Mouse (Mus musculus): ENCODE data around the gene Dlg2.

The Dlg2 gene

DNA sequence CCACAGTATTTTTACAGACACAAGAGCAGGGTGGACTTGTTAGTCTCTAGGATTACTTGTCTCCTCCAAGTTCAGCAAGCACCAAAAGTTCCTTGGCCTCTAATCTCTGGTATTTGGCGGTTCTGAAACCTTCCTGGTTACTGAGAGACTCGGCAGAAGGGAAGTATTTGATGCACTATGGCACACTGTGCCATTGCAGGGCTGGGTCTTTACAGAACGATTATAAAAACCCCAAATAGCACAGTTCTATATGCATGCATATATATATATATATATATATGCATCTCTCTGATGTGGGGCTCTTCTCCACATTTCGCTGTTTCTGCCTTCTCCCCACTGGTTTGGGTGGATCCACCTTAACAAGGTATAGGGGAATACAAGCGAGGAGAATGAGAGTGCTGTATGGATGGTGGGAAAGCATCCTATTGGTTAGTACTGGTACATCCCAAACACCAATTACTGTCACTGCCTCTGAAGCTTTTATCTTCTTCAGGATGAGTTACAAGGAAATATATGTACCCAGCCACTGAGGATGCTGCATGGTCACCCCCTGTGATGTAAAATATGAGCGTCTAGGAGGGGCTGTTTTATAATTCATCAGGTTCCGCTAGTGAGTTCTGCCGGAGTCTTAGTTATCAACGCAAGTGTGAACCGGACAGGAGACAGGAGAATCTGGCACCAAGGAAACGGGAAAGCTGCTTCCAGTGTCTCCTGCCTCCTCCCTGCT lies 1758.2 kb downstream of the Dlg2 start:
- POLR2A ChIA-PET: no interaction called here

DNA sequence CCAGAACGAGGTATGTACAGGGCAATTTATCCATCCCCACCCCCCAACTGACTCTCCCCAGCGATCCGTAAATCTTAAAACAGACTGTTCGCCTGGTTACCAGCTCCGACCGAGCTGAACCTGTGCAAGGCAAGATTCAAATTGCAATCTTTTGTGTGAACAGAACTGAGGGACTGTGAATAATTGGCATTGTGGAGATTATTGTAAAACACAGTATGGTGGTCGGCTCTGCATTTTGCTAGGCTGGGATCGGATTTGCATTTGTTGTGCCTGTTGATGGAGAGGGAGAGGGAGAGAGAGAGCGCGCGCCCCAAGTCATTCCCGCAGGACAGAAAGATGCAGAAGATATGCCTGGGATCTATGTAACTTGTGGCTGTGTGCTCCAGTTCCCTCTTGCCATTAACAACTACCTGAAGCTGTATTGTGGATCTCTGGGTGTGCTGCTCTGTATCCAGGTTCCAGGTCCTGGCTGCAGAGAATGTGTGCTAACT lies 1759.1 kb downstream of the Dlg2 start:
- CTCF ChIA-PET: no interaction called here
- POLR2A ChIA-PET: no interaction called here

More for the DNA sequence above, 1758.2 kb downstream of the Dlg2 start:
- CTCF ChIA-PET: no interaction called here

- CTCF ChIA-PET: interaction anchor here in 1 of 4 experiments (0.6 kb wide), 1 partner anchor 58 kb away, joined by 3 read pairs; no protein-coding TSS in a partner anchor
- POLR2A ChIA-PET: no interaction called here
Observed at GRCm38 (mm10) chr7:92240908-92241307, 1764.4 kb downstream of the Dlg2 start.

GRCm38 (mm10) chr7:92247594-92247993 lies 1771.1 kb downstream of the Dlg2 start:
- CTCF ChIA-PET: no interaction called here
- POLR2A ChIA-PET: no interaction called here

- ChIA-PET POLR2A (no interaction called here), CTCF (no interaction called here)
Observed at GRCm38 (mm10) chr7:92248619-92249018, 1772.1 kb downstream of the Dlg2 start.

DNA sequence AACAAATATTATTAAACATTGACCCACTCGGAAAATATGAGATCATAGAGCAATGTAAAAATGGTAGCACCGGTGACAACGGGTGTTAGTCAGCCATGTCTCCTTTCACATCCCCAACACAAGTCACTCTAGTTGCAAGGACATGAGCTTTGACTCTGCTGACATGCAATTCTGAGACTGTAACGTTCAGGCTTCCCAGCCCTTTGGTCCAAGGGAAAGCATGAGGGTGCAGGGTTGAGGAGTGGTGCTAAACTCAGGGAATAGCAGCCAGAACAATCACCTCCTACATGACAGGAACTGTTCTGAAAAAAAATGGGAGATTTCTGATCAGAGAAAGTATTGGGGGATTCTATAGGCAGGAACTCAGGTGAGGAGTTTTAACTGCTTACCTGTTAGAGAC lies 1781.7 kb downstream of the Dlg2 start:
- ChIA-PET CTCF (no interaction called here), POLR2A (interaction anchor here in 1 of 4 experiments (0.7 kb wide), 1 partner anchor 241 kb away, joined by 8 read pairs; no protein-coding TSS in a partner anchor)

DNA sequence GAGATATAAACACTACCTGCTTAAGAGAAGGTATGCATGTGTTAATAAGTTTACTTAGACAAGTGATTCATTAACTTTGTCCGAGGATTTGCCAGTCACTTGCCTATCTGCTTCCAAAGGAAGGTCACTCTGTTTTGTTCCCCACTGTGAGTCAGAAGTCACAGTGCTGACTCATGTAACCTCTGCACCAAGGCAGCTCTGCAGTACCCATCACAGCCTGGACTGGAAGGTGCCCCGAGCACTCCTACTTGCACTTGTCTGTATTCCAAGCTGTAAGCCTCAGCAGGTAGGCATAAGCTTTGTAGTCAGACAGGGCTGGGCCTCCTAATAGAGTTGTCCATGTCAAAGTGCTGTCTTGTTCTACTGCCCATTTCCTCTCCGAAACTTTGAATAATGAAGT lies 1782.2 kb downstream of the Dlg2 start:
- ChIA-PET POLR2A (no interaction called here), CTCF (no interaction called here)

DNA sequence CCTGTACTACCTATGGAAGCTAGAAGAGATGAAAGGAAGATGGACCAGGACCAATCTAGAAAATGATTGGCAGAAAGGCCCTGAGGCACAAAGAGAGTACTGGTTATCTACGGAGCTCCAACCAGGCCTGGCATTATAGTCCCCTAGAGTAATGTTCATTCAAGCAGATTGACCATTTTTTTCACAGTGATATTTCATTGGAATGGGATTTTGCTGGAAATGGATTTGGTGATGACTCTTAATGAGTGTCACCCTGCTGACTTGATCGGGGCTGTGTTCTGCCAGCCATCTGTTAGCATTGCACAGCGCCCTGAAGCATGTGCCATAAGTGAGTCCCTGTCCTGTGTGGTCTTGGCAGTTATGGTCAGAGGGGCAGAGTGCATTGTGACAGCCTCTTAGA lies 1787.9 kb downstream of the Dlg2 start:
- CTCF ChIA-PET: no interaction called here
- POLR2A ChIA-PET: no interaction called here

DNA sequence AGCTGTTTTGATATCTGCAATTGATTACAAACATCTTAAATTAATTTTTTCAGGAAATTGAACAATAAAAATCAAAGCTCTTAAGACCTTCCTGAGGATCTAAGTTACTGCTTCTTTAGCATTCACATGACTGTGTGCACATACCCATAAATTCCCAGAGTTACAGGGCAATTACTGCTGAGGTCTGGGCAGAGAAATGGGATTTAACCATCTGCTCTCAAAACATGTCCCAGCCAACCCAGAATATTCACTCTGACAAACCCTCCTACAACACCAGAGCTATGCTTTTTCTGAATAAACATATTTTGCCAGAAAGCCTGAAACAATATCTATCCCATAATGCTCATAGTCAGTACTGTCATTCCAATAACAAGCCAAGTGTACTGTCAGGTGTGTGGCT lies 1788.5 kb downstream of the Dlg2 start:
- CTCF ChIA-PET: no interaction called here
- POLR2A ChIA-PET: no interaction called here

DNA sequence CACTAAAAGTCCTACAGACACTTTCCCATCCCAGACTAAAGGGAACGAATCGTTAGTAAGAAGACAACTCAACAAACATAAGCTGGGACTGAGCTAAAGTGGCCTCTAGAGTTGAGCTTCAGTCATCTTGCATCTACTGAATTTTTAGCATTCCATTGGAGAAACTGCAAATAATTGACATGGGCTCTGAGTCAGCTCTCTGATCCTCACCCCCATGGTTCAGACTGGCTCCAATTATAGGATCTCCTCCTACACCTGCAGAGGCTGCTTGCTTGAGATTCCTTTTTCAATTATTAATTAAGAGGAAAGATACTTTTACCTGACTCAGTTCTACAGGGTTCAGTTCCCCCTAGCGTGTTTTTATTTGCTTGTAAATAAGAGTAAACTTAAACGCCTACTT lies 1798.9 kb downstream of the Dlg2 start:
- ChIA-PET CTCF (interaction anchor here in 1 of 4 experiments (0.6 kb wide), 1 partner anchor 95 kb away, joined by 3 read pairs; no protein-coding TSS in a partner anchor), POLR2A (no interaction called here)

GRCm38 (mm10) chr7:92277629-92278028 lies 1801.2 kb downstream of the Dlg2 start:
- ChIA-PET POLR2A (no interaction called here), CTCF (no interaction called here)

DNA sequence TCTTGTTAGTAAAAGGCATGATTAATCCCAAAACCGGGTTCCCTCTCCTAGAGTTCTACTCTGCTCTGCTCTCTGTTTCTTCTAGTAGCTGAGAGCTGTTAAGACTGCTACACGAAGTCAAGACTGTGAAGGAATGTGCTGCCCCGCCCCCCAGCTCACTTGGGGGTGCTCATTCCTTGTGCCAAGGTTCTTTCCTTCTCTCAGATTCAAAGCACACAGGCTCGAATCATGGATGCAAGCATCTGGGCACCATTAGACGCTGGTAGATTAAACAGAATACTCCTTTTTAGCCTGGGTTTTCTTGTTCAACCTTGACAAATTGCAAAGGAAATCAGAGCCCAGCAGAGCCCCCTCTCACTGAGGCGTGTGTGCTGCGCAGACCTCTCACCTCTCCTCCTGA lies 1804.5 kb downstream of the Dlg2 start:
- CTCF ChIA-PET: no interaction called here
- POLR2A ChIA-PET: no interaction called here

- CTCF ChIA-PET: no interaction called here
Observed at GRCm38 (mm10) chr7:92287058-92287457, 1810.6 kb downstream of the Dlg2 start.

GRCm38 (mm10) chr7:92288814-92289213 lies 1812.3 kb downstream of the Dlg2 start:
- ChIA-PET CTCF (no interaction called here), POLR2A (no interaction called here)

More at GRCm38 (mm10) chr7:92287058-92287457, 1810.6 kb downstream of the Dlg2 start:
- POLR2A ChIA-PET: no interaction called here

- ChIA-PET POLR2A (no interaction called here), CTCF (interaction anchor here in 1 of 4 experiments (0.6 kb wide), 1 partner anchor 31 kb away, joined by 5 read pairs; no protein-coding TSS in a partner anchor)
Observed at GRCm38 (mm10) chr7:92292918-92293518, 1816.5 kb downstream of the Dlg2 start.

- ChIA-PET POLR2A (no interaction called here), CTCF (no interaction called here)
Observed at GRCm38 (mm10) chr7:92301046-92301445, 1824.6 kb downstream of the Dlg2 start.

DNA sequence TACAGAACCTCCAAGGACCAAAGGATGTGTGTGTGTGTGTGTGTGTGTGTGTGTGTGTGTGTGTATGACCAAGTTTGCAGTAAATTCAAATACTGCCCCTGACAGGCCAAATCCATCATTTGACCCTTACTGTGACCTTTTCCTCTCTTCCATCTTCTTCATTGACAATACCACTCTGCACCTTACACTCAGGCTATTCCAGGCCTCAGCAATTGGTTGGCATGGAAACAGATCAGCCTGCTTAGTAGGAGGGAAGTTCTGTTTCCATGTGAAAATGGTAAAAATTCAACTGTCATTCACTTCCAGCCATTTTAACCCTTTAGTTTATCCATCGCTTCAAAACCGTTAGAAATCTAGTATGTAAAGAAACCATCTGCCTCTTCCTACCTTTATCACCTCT lies 1831.2 kb downstream of the Dlg2 start:
- CTCF ChIA-PET: no interaction called here
- POLR2A ChIA-PET: no interaction called here

DNA sequence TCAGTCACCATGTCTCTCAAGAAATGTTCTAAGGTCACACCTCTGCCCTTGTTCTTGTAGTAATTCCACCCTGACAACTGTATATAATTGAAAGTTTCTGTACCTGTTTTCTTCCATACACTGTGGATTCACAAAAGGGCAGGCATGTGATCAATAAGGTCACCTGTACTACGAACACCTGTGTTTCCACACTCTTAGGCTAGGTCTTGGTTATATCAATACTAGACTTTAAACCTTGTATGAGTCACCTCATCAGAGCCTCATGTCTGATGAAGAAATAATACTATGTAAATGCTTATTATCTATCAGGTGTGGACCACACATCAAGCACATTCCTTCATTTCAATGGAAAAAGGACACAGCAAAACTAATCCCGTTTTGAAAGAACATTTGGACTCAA lies 1831.7 kb downstream of the Dlg2 start:
- ChIA-PET CTCF (no interaction called here), POLR2A (no interaction called here)

DNA sequence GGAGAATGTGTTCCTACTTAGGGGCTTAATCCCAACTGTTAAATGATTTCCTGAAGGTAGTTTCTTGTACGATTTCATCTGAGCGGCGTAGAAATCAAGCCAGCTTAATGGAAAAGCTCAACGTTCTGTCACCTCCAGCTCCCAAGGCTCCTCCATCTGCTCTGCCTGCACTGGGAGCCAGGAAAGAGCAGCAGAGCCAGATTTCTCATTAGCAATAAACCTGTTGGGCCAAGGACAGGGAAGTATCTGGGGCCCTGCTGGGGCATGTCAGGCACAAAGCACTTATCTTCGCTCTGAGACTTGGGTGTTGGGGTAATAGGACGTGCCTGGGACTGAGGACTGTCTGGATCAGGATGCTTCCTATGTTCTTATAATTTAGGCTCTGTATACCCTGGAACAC lies 1839.9 kb downstream of the Dlg2 start:
- ChIA-PET CTCF (no interaction called here), POLR2A (no interaction called here)

DNA sequence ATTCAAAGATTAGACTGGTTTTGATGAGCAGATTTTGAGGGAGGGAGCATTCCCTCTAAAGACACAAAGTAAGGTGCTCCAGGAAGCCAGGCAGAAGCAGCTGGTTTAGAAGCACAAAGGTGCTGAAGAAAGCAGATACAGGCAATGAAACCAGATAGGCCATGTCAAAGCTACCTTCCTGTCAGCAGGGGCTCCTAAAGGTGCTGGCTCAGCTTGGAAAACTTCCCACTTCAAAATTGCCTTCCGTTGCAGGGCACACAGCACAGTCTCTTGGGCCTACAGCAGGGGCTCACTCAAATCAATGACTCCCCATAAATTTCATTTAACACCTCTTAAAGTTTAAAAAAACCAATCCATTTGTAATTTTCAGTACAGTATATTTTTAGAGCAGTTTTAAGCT lies 1843.0 kb downstream of the Dlg2 start:
- CTCF ChIA-PET: no interaction called here
- POLR2A ChIA-PET: no interaction called here

- ChIA-PET CTCF (interaction anchor here in 1 of 4 experiments (0.5 kb wide), 1 partner anchor 1043 kb away, joined by 3 read pairs; no protein-coding TSS in a partner anchor), POLR2A (no interaction called here)
Observed at GRCm38 (mm10) chr7:92320181-92320580, 1843.7 kb downstream of the Dlg2 start.

DNA sequence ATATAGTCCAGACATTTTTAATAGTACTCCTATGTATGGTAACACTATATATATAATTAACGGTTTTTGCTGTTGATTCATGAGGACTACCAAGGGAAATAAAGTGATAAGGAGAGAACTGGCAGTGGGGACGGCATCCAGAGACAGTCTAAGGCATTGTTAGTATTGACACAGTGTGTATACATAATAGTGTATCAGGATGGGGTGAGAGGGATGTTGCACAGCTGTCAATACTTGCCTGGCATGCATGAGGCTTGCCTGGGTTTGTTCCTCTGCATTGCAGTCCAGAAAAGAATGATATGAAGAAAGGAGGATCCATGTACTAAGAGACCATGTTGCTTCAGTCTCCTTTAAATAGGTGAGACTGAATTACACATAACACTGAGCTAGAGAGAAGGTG lies 1845.3 kb downstream of the Dlg2 start:
- CTCF ChIA-PET: no interaction called here
- POLR2A ChIA-PET: no interaction called here

All from embryonic stem cell, embryonic (primary cell).